Comparison of ENCODE assay signal across 17 mouse cellular contexts in the genomic region with DNA sequence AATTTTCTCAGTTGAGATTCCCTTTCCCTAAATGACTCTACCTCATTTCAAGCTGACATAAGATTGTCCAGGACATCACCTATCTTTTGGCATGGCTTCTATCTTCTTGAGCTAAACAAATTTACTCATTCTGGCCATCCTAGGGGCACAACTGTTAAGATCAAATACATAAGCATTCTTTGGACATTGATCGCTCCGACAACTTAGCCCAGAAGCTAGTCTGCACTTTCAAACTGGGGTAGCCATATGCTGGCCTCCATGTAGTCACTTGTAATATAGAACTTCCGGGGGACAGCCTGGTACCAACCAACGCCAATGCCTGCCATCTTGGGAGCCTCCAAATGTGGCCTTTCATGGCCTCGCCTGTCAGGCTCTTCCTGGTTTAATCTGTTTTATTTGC.
DNase-seq lines count a peak whose midpoint lies in the region; ATAC-seq and TF ChIP-seq lines count a peak whose summit lies in the region.
"Had no signal": no experiment of that assay in that cellular context is flagged by ENCODE, and none has a peak within 500 bp of the region (broad histone marks: within the 10 kb centered on the region; RNA-seq: fewer than 3 reads in every experiment).

No protein-coding gene starts in this region.

- no peak overlapping the region for H3K9ac ChIP-seq in liver, adult 2 months (ENCODE audit: low read depth, low read length)
- H3K9ac ChIP-seq in embryonic facial prominence, embryonic 15.5 days: no peak overlapping the region
- no peak overlapping the region for H3K9ac ChIP-seq in stomach, embryonic 15.5 days
- H3K9ac ChIP-seq: hindbrain, embryonic 12.5 days had no signal

- 95% methylated on average over 5 of the region's 5 CpGs for WGBS in heart, embryonic 10.5 days
- 83% methylated on average over 5 of the region's 5 CpGs for WGBS in liver, adult 2 months
- WGBS in embryonic facial prominence, embryonic 15.5 days: 90% methylated on average over 5 of the region's 5 CpGs
- 93% methylated on average over 5 of the region's 5 CpGs for WGBS in stomach, embryonic 15.5 days

- intact Hi-C loops in heart, postnatal 36 days (cut with DNase I): loop anchor here (5.0 kb wide), 1 partner anchor 71 kb away; no protein-coding TSS in a partner anchor

- no peaks in the 10 kb centered on the region for H3K79me2 ChIP-seq in liver, adult 2 months (ENCODE audit: control insufficient read depth, insufficient read depth, low read length)

- TF ChIP-seq CTCF in liver, adult 2 months (IDR thresholded peaks at IDR 0.05; ENCODE audit: low read depth, low read length): no peak

- no peak for TF ChIP-seq POLR2A in liver, adult 2 months (IDR thresholded peaks at IDR 0.05; ENCODE audit: extremely low read depth, insufficient read depth, low read length)

- no peak for DNase-seq in heart, embryonic 10.5 days (ENCODE audit: low spot score)
- DNase-seq in heart, postnatal 36 days: no peak
- DNase-seq in liver, adult 2 months (ENCODE audit: extremely low read depth, low read depth, low spot score): no peak
- DNase-seq in liver: no peak
- DNase-seq in left cerebral cortex, adult 8-10 months (ENCODE audit: low spot score in 2 of 2): no peak
- DNase-seq: B cell, adult 2 months; cerebellum, postnatal 36 days; gastrocnemius, postnatal 36 days; lung, postnatal 10 days; retina, postnatal 1 day; thymus, postnatal 36 days had no signal

- peaks cover 48% of the 10 kb centered on the region for H3K4me1 ChIP-seq in heart, embryonic 10.5 days
- no peaks in the 10 kb centered on the region; the same call in 1 of the 2 replicates for H3K4me1 ChIP-seq in liver, adult 2 months (ENCODE audit: control insufficient read depth, insufficient read depth, low read length)
- H3K4me1 ChIP-seq in embryonic facial prominence, embryonic 15.5 days: peaks cover 62% of the 10 kb centered on the region
- H3K4me1 ChIP-seq in stomach, embryonic 15.5 days: peaks cover 31% of the 10 kb centered on the region

- H3K27ac ChIP-seq in heart, embryonic 10.5 days: peak overlapping the region; percentile 63; the same call in 1 of the 2 replicates
- H3K27ac ChIP-seq in liver, adult 2 months (replicated peaks; ENCODE audit: insufficient read depth, low read depth, low read length): peak overlapping the region; percentile 35; the same call in 1 of the 2 replicates
- 0 out of 2 replicates have a peak overlapping the region, but pooled peaks have one; percentile 23 for H3K27ac ChIP-seq in embryonic facial prominence, embryonic 15.5 days (replicated peaks)
- peak overlapping the region; percentile 78; the same call in 1 of the 2 replicates for H3K27ac ChIP-seq in stomach, embryonic 15.5 days
- H3K27ac ChIP-seq: layer of hippocampus, adult 2 months had no signal

- no peaks in the 10 kb centered on the region for H3K36me3 ChIP-seq in heart, embryonic 10.5 days
- H3K36me3 ChIP-seq in liver, adult 2 months (ENCODE audit: control insufficient read depth, insufficient read depth, low read length): peaks cover 2% of the 10 kb centered on the region; the same call in 1 of the 2 replicates
- no peaks in the 10 kb centered on the region for H3K36me3 ChIP-seq in embryonic facial prominence, embryonic 15.5 days
- no peaks in the 10 kb centered on the region for H3K36me3 ChIP-seq in stomach, embryonic 15.5 days
- H3K36me3 ChIP-seq: hindbrain, embryonic 12.5 days had no signal

- H3K4me2 ChIP-seq in embryonic facial prominence, embryonic 15.5 days (replicated peaks): no peak overlapping the region
- H3K4me2 ChIP-seq in stomach, embryonic 15.5 days: no peak overlapping the region
- H3K4me2 ChIP-seq: hindbrain, embryonic 12.5 days had no signal

- no peak for ATAC-seq in embryonic facial prominence, embryonic 15.5 days (ENCODE audit: insufficient number of reproducible peaks, low FRiP score, low TSS enrichment, low read depth)
- ATAC-seq in stomach, embryonic 15.5 days (ENCODE audit: insufficient read depth, low FRiP score, low read depth): no peak
- ATAC-seq: Patski had no signal

- H3K4me3 ChIP-seq in heart, embryonic 10.5 days: no peak overlapping the region
- H3K4me3 ChIP-seq in liver, adult 2 months (ENCODE audit: insufficient read depth, low read depth, low read length): no peak overlapping the region
- H3K4me3 ChIP-seq in embryonic facial prominence, embryonic 15.5 days (replicated peaks): no peak overlapping the region
- H3K4me3 ChIP-seq in stomach, embryonic 15.5 days (replicated peaks): no peak overlapping the region
- H3K4me3 ChIP-seq: hindbrain, embryonic 12.5 days; layer of hippocampus, adult 2 months; myocyte had no signal

- H3K27me3 ChIP-seq in heart, embryonic 10.5 days (ENCODE audit: insufficient read depth, poor library complexity, severe bottlenecking): no peaks in the 10 kb centered on the region
- H3K27me3 ChIP-seq in liver, adult 2 months (ENCODE audit: control insufficient read depth, insufficient read depth, low read length): no peaks in the 10 kb centered on the region
- H3K27me3 ChIP-seq in embryonic facial prominence, embryonic 15.5 days: no peaks in the 10 kb centered on the region
- no peaks in the 10 kb centered on the region for H3K27me3 ChIP-seq in stomach, embryonic 15.5 days (replicated peaks)
- H3K27me3 ChIP-seq: hindbrain, embryonic 12.5 days; Patski had no signal

- no peaks in the 10 kb centered on the region for H3K9me3 ChIP-seq in heart, embryonic 10.5 days
- H3K9me3 ChIP-seq in embryonic facial prominence, embryonic 15.5 days (replicated peaks): no peaks in the 10 kb centered on the region
- H3K9me3 ChIP-seq in stomach, embryonic 15.5 days: no peaks in the 10 kb centered on the region
- H3K9me3 ChIP-seq: hindbrain, embryonic 12.5 days had no signal

Comparison
In these comparisons a context has a peak if more than half of its experiments do, and no peak if none do; other contexts are left out.
1. H3K27ac ChIP-seq: peak in every context shown above with its lines; median percentile 78 in stomach, embryonic 15.5 days; 63 in heart, embryonic 10.5 days; 35 in liver, adult 2 months; 23 in embryonic facial prominence, embryonic 15.5 days.